Mouse (Mus musculus): ENCODE measurements around the gene Efemp2. TPM values are rescaled to one million over a fixed set of nuclear protein-coding genes. Genes with fewer than 3 reads are reported as not detected.

Gene Efemp2
- polyA plus RNA-seq, 1 experiment from 2014 or later = 75.3 TPM

DNA sequence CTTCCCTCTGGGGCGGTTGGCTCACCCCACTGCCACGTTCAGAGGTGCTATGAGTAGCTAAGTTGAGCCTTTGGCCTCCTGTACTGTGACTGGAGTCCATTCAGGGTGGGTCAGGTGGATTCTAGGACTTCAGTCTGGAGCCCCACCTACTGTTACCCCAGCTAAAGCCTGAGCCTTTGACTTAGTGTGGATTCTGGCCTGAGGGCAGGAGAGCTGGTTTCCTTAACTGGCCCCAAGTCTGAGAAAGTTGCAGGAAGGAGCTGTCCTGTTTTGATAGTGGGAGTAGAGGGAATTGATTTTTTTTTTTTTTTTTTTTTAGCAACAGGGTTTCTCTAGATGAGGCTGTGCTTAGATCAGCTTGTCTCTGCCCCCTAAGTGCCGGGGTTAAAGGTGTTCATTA is 20.6 kb downstream of the Efemp2 start:
- Histone ChIP-seq H3K27ac (no peak overlapping the region), H3K9ac (no peak overlapping the region), H3K4me2 (replicated peaks) (no peak overlapping the region), H3K27me3 (no peaks in the 10 kb centered on the region), H3K4me3 (no peak overlapping the region), H3K9me3 (replicated peaks) (no peaks in the 10 kb centered on the region), H3K4me1 (peaks cover 17% of the 10 kb centered on the region), H3K36me3 (peaks cover 62% of the 10 kb centered on the region)
- 89% methylated on average over 3 of the region's 3 CpGs for WGBS
- ATAC-seq (ENCODE audit: low FRiP score) = no peak

DNA sequence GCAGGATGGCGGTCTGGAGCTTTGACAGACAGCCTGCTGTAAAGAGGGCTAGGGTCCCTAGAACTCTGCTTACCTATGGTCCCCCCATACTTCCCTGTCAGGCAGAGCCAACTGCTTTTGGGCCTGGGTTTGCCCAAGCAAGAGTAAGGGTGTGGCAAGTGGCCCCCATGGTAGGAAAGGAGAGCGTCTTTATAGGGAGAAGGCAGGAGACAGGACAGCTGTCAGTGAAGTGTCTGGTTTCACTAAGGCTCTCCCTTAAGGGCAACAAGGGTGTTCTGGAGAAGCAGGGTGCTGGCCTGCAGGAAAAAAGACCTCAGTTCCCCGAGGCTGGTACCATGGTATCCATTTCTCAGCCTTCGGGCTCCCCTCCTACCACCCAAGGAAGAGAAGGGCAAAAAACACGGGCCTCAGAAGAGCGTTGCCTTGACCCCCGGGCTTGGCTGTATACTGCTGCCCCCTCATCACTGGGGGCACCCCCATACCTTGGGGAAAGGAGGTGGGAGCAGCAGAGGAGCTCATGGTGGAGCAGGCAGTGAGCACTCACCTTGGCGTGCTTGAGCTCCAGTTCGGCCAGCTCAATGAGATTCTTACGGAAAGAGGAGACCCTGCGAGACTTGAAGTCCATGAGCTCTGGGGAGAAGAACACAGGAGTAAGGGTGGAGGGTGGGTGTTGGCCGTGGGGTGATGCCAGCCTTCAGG is 21.7 kb downstream of the Efemp2 start:
- Histone ChIP-seq H3K4me1 (peaks cover 13% of the 10 kb centered on the region), H3K9ac (no peak overlapping the region), H3K27ac (no peak overlapping the region), H3K27me3 (no peaks in the 10 kb centered on the region), H3K4me3 (no peak overlapping the region), H3K36me3 (peaks cover 62% of the 10 kb centered on the region), H3K4me2 (replicated peaks) (no peak overlapping the region), H3K9me3 (replicated peaks) (no peaks in the 10 kb centered on the region)
- WGBS = 86% methylated on average over 12 of the region's 12 CpGs
- ATAC-seq (ENCODE audit: low FRiP score) = no peak

GRCm38 (mm10) chr19:5496052-5496370 is 22.3 kb downstream of the Efemp2 start:
- no peak overlapping the region for H3K9ac ChIP-seq
- peaks cover 62% of the 10 kb centered on the region for H3K36me3 ChIP-seq
- no peaks in the 10 kb centered on the region for H3K27me3 ChIP-seq
- no peaks in the 10 kb centered on the region for H3K9me3 ChIP-seq (replicated peaks)
- H3K4me3 ChIP-seq = no peak overlapping the region
- WGBS = 83% methylated on average over 16 of the region's 16 CpGs
- peaks cover 13% of the 10 kb centered on the region for H3K4me1 ChIP-seq
- ATAC-seq (ENCODE audit: low FRiP score) = no peak
- H3K4me2 ChIP-seq (replicated peaks) = no peak overlapping the region
- no peak overlapping the region for H3K27ac ChIP-seq

GRCm38 (mm10) chr19:5500330-5500875 is 26.6 kb downstream of the Efemp2 start:
- no peak overlapping the region for H3K4me2 ChIP-seq (replicated peaks)
- H3K27ac ChIP-seq = no peak overlapping the region
- no peaks in the 10 kb centered on the region for H3K4me1 ChIP-seq
- 92% methylated on average over 2 of the region's 2 CpGs for WGBS
- H3K9me3 ChIP-seq (replicated peaks) = no peaks in the 10 kb centered on the region
- no peak overlapping the region for H3K9ac ChIP-seq
- H3K4me3 ChIP-seq = no peak overlapping the region
- 0 out of 2 replicates have a peak, but pooled peaks cover 4% of the 10 kb centered on the region for H3K27me3 ChIP-seq
- H3K36me3 ChIP-seq = peaks cover 36% of the 10 kb centered on the region
- no peak for ATAC-seq (ENCODE audit: low FRiP score)

- 0 out of 2 replicates have a peak, but pooled peaks cover 4% of the 10 kb centered on the region for H3K27me3 ChIP-seq
- no peak within 1 kb of the TSS for H3K4me2 ChIP-seq (replicated peaks)
- H3K27ac ChIP-seq = no peak within 1 kb of the TSS
- no peaks in the 10 kb centered on the region for H3K4me1 ChIP-seq
- H3K9me3 ChIP-seq (replicated peaks) = no peaks in the 10 kb centered on the region
- no peak within 1 kb of the TSS for H3K9ac ChIP-seq
- no peak within 1 kb of the TSS for H3K4me3 ChIP-seq
- no peak for ATAC-seq (ENCODE audit: low FRiP score)
- H3K36me3 ChIP-seq = peaks cover 7% of the 10 kb centered on the region; the same call in 1 of the 2 replicates
- 57% methylated on average over 17 of the region's 17 CpGs for whole genome bisulfite sequencing
Measured at GRCm38 (mm10) chr19:5503687-5504086, 29.9 kb downstream of the Efemp2 start, which contains the start of gene 1700020D05Rik. Gene 1700020D05Rik (minus strand): TSS chr19:5503787.

GRCm38 (mm10) chr19:5510031-5511026 is 36.6 kb downstream of the Efemp2 start, which contains the start of gene Snx32:
Gene Snx32 (minus strand): TSS chr19:5510538.
- peak within 1 kb of the TSS; percentile 48 for H3K4me3 ChIP-seq
- WGBS = 2% methylated on average over 46 of the region's 47 CpGs
- H3K9me3 ChIP-seq (replicated peaks) = no peaks in the 10 kb centered on the region
- peak within 1 kb of the TSS; percentile 71 for H3K4me2 ChIP-seq (replicated peaks)
- peaks cover 20% of the 10 kb centered on the region for H3K4me1 ChIP-seq
- peak within 1 kb of the TSS; percentile 67 for H3K9ac ChIP-seq
- H3K36me3 ChIP-seq = no peaks in the 10 kb centered on the region
- ATAC-seq (ENCODE audit: low FRiP score) = peak; percentile 99
- peak within 1 kb of the TSS; percentile 77 for H3K27ac ChIP-seq
- H3K27me3 ChIP-seq = no peaks in the 10 kb centered on the region

DNA sequence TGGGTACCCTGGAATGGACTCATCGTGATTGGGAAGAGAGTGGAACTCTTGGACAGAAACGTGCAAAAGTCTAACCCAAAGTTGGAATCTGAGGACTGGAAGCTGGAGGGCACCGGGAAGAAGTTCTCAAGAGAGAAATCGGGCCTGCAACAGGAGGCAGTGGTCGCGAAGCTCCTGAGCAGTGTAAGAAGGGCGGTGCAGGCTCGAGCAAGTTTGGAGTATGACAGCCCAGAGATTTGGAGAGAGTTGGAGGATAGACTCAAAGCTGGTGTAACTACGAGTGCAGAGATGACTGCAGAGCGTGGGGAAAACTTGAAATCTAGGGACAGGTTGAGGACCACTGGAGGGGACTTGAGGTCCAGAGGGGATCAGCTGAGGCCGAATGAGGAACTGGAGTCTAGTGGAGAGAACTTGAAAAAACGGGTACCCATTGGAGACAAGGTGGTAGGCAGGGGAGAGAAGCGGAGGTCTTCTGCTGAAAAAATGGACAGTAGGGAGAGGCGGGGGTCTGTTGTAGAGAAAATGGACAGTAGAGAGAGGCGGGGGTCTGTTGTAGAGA is 37.4 kb downstream of the Efemp2 start:
- no peaks in the 10 kb centered on the region for H3K27me3 ChIP-seq
- H3K36me3 ChIP-seq = no peaks in the 10 kb centered on the region
- H3K4me1 ChIP-seq = peaks cover 20% of the 10 kb centered on the region
- WGBS = 49% methylated on average over 14 of the region's 15 CpGs
- H3K4me2 ChIP-seq (replicated peaks) = peak overlapping the region; percentile 71
- H3K27ac ChIP-seq = no peak overlapping the region
- no peaks in the 10 kb centered on the region for H3K9me3 ChIP-seq (replicated peaks)
- peak overlapping the region; percentile 67 for H3K9ac ChIP-seq
- peak overlapping the region; percentile 48 for H3K4me3 ChIP-seq
- no peak for ATAC-seq (ENCODE audit: low FRiP score)

DNA sequence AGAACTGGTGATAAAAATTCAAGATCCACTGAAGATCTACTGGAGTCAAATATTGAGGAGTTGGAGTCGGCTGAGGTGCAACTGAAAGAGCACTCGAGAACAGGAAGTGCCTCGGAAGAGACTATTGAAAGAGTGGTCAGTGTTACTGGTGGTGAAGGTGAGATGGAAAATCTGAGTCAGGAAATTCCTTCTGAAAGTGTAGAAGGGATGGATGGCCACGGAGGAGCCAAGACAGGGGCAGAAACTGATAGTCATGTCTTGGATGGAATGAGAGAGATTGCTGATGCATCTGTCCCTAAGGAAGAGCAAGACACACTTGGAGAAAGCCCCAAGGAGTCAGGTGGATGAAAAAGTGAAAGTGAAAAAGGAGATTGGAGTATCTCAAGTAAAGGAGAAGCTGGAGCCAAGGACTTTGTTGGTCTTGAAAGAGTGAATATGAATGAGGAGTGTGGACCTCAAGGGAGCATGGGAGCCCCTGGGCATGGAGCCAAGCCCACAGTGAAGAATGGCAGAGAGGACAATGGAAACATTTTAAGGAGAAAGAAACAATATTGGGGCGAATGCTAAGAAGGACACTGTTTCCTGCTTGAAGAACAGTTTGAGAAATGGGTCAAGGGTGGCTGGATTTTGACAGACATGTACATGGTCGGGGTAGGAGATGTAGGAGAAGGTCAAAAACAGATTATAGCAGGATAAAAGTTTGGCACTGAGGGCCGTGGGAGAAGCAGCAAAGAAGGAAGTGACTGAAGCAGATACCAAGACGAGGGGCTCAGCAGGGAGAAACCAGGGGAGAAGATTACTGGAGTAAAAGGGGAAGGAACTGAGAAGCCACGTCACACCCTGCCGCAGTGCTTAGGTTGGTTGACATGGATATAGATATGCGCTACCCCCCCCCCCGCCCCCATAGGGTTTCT is 38.6 kb downstream of the Efemp2 start:
- Histone ChIP-seq H3K4me1 (peaks cover 20% of the 10 kb centered on the region), H3K9ac (no peak overlapping the region), H3K36me3 (no peaks in the 10 kb centered on the region), H3K27ac (no peak overlapping the region), H3K9me3 (replicated peaks) (no peaks in the 10 kb centered on the region), H3K4me2 (replicated peaks) (no peak overlapping the region), H3K27me3 (no peaks in the 10 kb centered on the region), H3K4me3 (no peak overlapping the region)
- ATAC-seq (ENCODE audit: low FRiP score) = no peak
- WGBS = 84% methylated on average over 12 of the region's 12 CpGs

- Histone ChIP-seq H3K4me2 (replicated peaks) (no peak overlapping the region), H3K9me3 (replicated peaks) (no peaks in the 10 kb centered on the region), H3K27ac (no peak overlapping the region), H3K36me3 (no peaks in the 10 kb centered on the region), H3K27me3 (no peaks in the 10 kb centered on the region), H3K4me1 (peaks cover 20% of the 10 kb centered on the region), H3K9ac (no peak overlapping the region), H3K4me3 (no peak overlapping the region)
- 86% methylated on average over 3 of the region's 3 CpGs for WGBS
- ATAC-seq (ENCODE audit: low FRiP score) = no peak
Measured at GRCm38 (mm10) chr19:5513005-5513349, 39.2 kb downstream of the Efemp2 start.

DNA sequence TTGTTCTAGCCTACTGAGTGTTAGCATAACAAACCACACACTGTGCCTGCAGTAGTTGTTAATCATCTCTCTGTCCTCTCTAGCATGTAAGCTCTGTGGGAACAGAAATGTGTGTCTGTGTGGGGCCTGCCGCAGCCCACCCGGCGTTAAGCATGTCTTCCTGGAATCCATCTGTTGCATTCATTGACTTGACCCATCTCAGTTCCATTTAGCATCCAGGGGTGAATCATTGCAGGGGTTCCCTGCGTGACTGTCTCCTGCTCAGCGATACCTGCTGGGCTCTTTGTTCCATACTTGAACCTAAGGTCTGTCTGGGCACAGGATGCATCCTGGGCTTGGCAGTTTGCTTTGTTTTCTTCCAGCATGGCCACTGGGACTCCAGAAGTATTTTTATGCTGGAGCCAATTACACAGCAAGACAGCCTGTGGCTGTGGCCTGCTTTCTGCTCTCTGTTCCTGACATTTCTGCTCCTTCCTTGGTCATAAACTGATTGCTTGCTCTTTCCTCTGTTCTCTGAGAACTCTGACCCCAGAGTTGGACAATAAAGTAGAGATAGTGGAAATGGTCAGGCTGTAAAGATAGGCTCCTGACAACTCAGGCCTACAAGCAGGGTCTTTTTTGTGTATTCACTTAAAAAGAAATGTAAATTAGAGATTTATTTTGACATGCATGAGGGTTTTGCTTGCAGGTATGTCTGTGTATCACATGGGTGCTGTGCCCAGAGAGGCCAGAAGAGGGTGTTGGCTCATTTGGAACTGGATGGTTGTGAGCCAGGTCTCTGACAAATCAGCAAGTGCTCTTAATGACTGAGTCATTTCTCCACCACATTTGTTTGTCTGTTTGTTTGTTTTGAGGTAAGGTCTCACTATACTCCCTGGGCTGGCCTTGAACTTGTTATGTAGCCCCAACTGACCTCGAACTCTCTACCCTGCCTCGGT is 42.4 kb downstream of the Efemp2 start:
- H3K36me3 ChIP-seq = no peaks in the 10 kb centered on the region
- H3K27me3 ChIP-seq = no peaks in the 10 kb centered on the region
- no peak for ATAC-seq (ENCODE audit: low FRiP score)
- peaks cover 8% of the 10 kb centered on the region for H3K4me1 ChIP-seq
- H3K27ac ChIP-seq = no peak overlapping the region
- H3K9me3 ChIP-seq (replicated peaks) = no peaks in the 10 kb centered on the region
- WGBS = 79% methylated on average over 7 of the region's 7 CpGs
- H3K9ac ChIP-seq = no peak overlapping the region
- H3K4me2 ChIP-seq (replicated peaks) = no peak overlapping the region
- H3K4me3 ChIP-seq = no peak overlapping the region

All from hindbrain, embryonic 12.5 days (tissue).